Mouse (Mus musculus): Measurements from ENCODE around the gene Asic3.

DNA sequence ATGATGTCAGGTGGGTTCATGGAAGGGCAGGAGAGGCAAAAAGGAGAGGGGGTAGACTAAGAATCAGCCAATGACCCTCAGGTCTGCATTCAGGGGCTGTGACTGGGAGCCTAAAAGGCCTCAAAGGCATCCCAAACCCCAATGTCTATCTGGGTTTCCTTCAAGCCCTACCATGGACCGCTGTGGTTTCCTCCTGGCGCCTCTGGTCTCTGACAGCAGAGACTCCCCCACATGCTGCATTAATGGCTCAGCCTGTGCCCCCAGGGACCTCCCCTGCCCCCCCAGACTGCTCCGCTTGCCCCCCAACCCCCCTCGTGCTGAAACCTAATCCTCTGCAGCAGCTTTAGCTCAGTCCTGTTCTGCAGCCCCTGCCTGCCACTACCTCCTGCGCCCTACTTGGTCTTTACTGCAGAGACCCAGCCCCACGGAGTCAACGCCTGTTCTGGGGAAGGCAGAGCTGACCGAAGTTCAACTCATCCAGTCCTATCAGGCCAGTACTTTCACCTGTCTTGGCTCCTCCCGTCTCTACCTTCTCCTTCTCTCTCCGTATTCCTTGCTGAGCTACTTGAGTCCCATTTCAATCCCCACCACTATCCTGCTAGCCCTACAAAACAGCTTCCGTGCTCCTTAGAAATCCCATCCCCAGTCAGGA lies at the start of gene Asic3:
- no peak for TF ChIP-seq CTCF (IDR thresholded peaks at IDR 0.05; ENCODE audit: insufficient read depth, low read depth, low read length)
- no peak for TF ChIP-seq POLR2A (IDR thresholded peaks at IDR 0.05; ENCODE audit: insufficient read depth, low read depth, low read length)

All from olfactory bulb, adult 2 months (tissue).